Mouse (Mus musculus): Measurements from ENCODE around the gene Ddc. TPM values are rescaled to one million over a fixed set of nuclear protein-coding genes. Genes with fewer than 3 reads are reported as not detected.

The Ddc gene
- polyA plus RNA-seq, 1 experiment from 2014 or later = 7.7 TPM

- H3K27me3 ChIP-seq = no peaks in the 10 kb centered on the region
- no peaks in the 10 kb centered on the region for H3K36me3 ChIP-seq (replicated peaks)
- no peaks in the 10 kb centered on the region for H3K9me3 ChIP-seq
- no peak overlapping the region for H3K4me2 ChIP-seq
- WGBS = 67% methylated on average over 6 of the region's 6 CpGs
- H3K4me3 ChIP-seq (replicated peaks) = no peak overlapping the region
- peak overlapping the region; percentile 51; the same call in 1 of the 2 replicates for H3K27ac ChIP-seq
- H3K9ac ChIP-seq = no peak overlapping the region
- peaks cover 16% of the 10 kb centered on the region for H3K4me1 ChIP-seq
- peak; percentile 40; the same call in 1 of the 2 replicates for ATAC-seq (ENCODE audit: low FRiP score)
Observed at GRCm38 (mm10) chr11:11850476-11851267, 47.3 kb downstream of the Ddc start.

DNA sequence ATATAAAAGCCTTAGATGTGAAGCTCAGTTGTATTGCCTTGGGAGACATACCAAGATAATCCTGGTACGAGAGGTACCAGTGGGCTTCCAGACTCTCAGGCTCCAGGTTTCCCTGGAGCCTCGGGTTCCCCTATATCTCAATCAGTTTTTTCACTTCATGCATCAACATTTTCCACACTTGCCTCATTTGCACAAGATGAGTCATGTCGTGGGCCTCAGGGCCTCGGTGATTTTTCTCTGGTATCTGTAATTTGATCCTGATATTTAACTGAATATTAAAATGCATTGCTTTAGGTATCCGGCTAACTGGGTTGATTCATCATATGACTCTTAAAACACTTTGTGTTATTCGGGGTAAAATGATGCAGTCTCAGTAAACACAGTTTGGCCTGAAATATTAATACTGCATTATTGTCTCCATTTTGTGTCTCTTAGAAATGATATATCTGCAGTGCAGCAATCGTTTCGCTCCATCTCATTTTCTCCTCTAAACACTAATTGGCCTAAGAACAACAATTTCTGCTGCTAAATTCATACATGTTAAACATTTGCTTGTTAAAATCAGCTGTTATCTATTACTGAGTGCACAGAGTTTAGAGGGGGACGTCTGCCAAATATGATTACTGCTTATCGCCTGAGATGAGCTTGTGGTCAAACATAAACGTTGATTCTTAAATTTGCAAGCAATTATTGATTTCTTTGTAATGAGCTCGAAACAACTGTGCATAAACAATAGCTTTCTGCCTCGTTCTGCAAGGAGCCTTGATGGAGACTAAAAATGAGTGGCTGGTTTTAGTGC lies 48.2 kb downstream of the Ddc start:
- WGBS = 72% methylated on average over 13 of the region's 13 CpGs
- Histone ChIP-seq H3K9me3 (no peaks in the 10 kb centered on the region), H3K9ac (no peak overlapping the region), H3K27ac (peak overlapping the region; percentile 51; the same call in 1 of the 2 replicates), H3K36me3 (replicated peaks) (no peaks in the 10 kb centered on the region), H3K4me1 (peaks cover 13% of the 10 kb centered on the region), H3K4me2 (no peak overlapping the region), H3K4me3 (replicated peaks) (no peak overlapping the region), H3K27me3 (no peaks in the 10 kb centered on the region)
- ATAC-seq (ENCODE audit: low FRiP score) = no peak

GRCm38 (mm10) chr11:11848467-11848866 lies 49.5 kb downstream of the Ddc start:
- Histone ChIP-seq H3K4me3 (replicated peaks) (no peak overlapping the region), H3K4me1 (peaks cover 16% of the 10 kb centered on the region), H3K27me3 (no peaks in the 10 kb centered on the region), H3K27ac (no peak overlapping the region), H3K9ac (no peak overlapping the region), H3K4me2 (no peak overlapping the region), H3K9me3 (no peaks in the 10 kb centered on the region), H3K36me3 (replicated peaks) (no peaks in the 10 kb centered on the region)
- WGBS = 86% methylated on average over 4 of the region's 4 CpGs
- ATAC-seq (ENCODE audit: low FRiP score) = no peak

DNA sequence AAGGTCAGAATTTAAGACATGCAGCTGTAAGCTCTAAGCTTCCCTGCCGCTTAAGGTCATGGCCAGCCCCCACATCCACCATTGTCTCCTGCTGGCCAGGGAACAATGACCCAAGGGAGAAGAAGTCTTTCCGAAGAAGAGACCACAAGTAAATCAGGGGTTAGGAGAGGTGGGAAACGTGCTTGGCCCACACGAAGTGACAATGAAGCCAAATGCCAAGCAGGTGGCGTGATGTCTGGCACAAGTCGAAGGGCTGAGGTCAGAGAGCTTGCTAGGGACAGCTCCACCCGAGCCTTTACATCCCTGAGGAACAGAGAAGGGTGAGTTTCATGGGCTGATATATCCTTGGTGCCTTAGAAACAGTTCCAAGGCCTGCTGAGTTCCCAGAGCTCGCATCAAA lies 52.9 kb downstream of the Ddc start:
- Histone ChIP-seq H3K9ac (no peak overlapping the region), H3K9me3 (no peaks in the 10 kb centered on the region), H3K4me2 (no peak overlapping the region), H3K4me1 (peaks cover 12% of the 10 kb centered on the region), H3K27ac (no peak overlapping the region), H3K4me3 (replicated peaks) (no peak overlapping the region), H3K36me3 (replicated peaks) (no peaks in the 10 kb centered on the region), H3K27me3 (no peaks in the 10 kb centered on the region)
- ATAC-seq (ENCODE audit: low FRiP score) = no peak
- WGBS = 59% methylated on average over 8 of the region's 8 CpGs

GRCm38 (mm10) chr11:11844367-11844971 lies 53.5 kb downstream of the Ddc start:
- H3K9me3 ChIP-seq = no peaks in the 10 kb centered on the region
- H3K4me2 ChIP-seq = no peak overlapping the region
- WGBS = 44% methylated on average over 13 of the region's 13 CpGs
- ATAC-seq (ENCODE audit: low FRiP score) = peak; percentile 74
- no peaks in the 10 kb centered on the region for H3K27me3 ChIP-seq
- H3K4me3 ChIP-seq (replicated peaks) = no peak overlapping the region
- H3K36me3 ChIP-seq (replicated peaks) = no peaks in the 10 kb centered on the region
- H3K4me1 ChIP-seq = peaks cover 12% of the 10 kb centered on the region
- H3K9ac ChIP-seq = no peak overlapping the region
- H3K27ac ChIP-seq = no peak overlapping the region

- no peak overlapping the region for H3K27ac ChIP-seq
- no peak overlapping the region for H3K4me3 ChIP-seq (replicated peaks)
- 89% methylated on average over 4 of the region's 4 CpGs for WGBS
- no peaks in the 10 kb centered on the region for H3K9me3 ChIP-seq
- peaks cover 11% of the 10 kb centered on the region for H3K27me3 ChIP-seq
- no peaks in the 10 kb centered on the region for H3K36me3 ChIP-seq (replicated peaks)
- H3K4me2 ChIP-seq = no peak overlapping the region
- ATAC-seq (ENCODE audit: low FRiP score) = no peak
- no peak overlapping the region for H3K9ac ChIP-seq
- H3K4me1 ChIP-seq = peaks cover 14% of the 10 kb centered on the region
Observed at GRCm38 (mm10) chr11:11841590-11841989, 56.4 kb downstream of the Ddc start.

DNA sequence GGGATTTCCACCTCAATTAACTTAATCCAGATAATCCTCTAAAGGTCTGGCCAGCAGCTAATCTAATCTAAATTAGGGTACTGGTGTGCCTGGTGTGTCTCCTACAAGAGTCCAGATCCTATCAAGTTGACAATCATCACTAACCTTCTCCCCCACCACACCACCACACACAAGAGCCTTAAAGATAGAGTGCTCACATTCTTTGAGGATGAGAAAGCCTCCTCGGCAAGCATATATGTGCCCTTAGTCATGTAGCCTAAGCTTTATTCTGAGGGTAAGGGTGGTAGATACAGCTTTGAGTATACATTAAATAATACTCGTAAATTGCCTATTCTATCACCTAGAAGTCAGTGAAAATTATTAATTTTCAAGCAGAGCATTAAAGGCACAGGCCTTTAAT lies 57.2 kb downstream of the Ddc start:
- Histone ChIP-seq H3K4me1 (peaks cover 20% of the 10 kb centered on the region), H3K36me3 (replicated peaks) (no peaks in the 10 kb centered on the region), H3K9ac (no peak overlapping the region), H3K27ac (no peak overlapping the region), H3K4me2 (no peak overlapping the region), H3K9me3 (no peaks in the 10 kb centered on the region), H3K4me3 (replicated peaks) (no peak overlapping the region), H3K27me3 (peaks cover 14% of the 10 kb centered on the region)
- WGBS = 57% methylated on average over 2 of the region's 2 CpGs
- ATAC-seq (ENCODE audit: low FRiP score) = no peak

- H3K4me2 ChIP-seq = no peak overlapping the region
- no peaks in the 10 kb centered on the region for H3K9me3 ChIP-seq
- peaks cover 16% of the 10 kb centered on the region for H3K4me1 ChIP-seq
- peaks cover 17% of the 10 kb centered on the region for H3K27me3 ChIP-seq
- H3K27ac ChIP-seq = no peak overlapping the region
- ATAC-seq (ENCODE audit: low FRiP score) = no peak
- H3K9ac ChIP-seq = no peak overlapping the region
- WGBS = 90% methylated on average over 7 of the region's 7 CpGs
- H3K36me3 ChIP-seq (replicated peaks) = no peaks in the 10 kb centered on the region
- H3K4me3 ChIP-seq (replicated peaks) = no peak overlapping the region
Observed at GRCm38 (mm10) chr11:11839874-11840273, 58.1 kb downstream of the Ddc start.

DNA sequence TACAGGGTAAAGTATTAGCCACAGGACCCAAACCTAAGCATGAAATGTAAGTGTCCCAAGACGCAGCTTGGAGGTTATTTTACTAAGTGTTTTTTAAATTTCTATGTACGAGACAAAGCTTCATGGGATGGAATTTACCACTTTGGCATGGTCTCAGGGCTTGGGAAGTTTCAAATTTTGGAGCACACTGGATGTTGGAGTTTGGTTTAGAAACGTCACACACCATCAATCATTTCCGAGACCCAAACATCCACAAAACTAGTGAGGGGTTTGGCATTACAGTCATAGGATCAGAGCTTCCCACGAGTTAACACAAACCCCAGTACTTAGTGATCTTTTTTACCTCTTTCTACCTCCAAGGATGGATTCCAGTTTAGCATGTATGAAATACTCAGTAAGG lies 60.6 kb downstream of the Ddc start:
- no peak overlapping the region for H3K27ac ChIP-seq
- H3K4me3 ChIP-seq (replicated peaks) = no peak overlapping the region
- no peak overlapping the region for H3K4me2 ChIP-seq
- peaks cover 18% of the 10 kb centered on the region for H3K4me1 ChIP-seq
- H3K27me3 ChIP-seq = peaks cover 23% of the 10 kb centered on the region
- H3K9me3 ChIP-seq = no peaks in the 10 kb centered on the region
- H3K9ac ChIP-seq = no peak overlapping the region
- no peaks in the 10 kb centered on the region for H3K36me3 ChIP-seq (replicated peaks)
- 87% methylated on average over 5 of the region's 5 CpGs for WGBS
- ATAC-seq (ENCODE audit: low FRiP score) = no peak

DNA sequence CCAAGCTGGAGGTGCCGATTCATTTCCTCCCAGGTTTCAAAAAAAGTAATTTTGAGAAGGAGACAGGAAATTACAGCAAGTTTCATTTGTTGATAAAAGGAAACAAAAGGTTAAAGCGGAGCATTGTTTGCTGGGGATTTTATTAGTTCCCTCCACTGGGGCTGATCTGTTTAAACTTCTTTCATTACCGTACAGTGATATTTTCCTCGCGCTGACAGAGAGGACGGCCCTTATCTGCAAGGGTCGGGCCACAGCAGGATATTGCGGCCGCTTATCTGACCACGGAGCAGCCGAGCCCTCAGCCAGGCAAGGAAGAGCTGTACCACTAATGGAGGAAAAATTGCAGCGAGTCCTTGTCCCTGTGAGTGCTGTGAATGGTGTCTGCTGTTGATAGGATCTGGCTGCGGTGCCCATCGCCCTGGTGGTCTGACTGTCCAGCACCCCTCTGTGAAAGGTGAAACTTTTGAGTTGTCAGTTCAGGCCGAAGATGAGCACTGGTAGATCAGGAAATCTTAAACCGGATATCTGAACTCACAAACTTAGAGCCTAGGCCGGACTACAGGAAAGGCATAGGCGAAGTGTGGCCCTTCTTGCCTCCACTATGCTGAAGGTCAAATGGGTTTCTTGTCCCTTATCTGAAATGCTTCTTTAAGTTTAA lies 61.1 kb downstream of the Ddc start:
- Histone ChIP-seq H3K9ac (no peak overlapping the region), H3K27ac (no peak overlapping the region), H3K9me3 (no peaks in the 10 kb centered on the region), H3K27me3 (peaks cover 29% of the 10 kb centered on the region), H3K4me3 (replicated peaks) (no peak overlapping the region), H3K36me3 (replicated peaks) (no peaks in the 10 kb centered on the region), H3K4me1 (peaks cover 23% of the 10 kb centered on the region), H3K4me2 (no peak overlapping the region)
- WGBS = 54% methylated on average over 18 of the region's 18 CpGs
- peak; percentile 35; the same call in 1 of the 2 replicates for ATAC-seq (ENCODE audit: low FRiP score)

DNA sequence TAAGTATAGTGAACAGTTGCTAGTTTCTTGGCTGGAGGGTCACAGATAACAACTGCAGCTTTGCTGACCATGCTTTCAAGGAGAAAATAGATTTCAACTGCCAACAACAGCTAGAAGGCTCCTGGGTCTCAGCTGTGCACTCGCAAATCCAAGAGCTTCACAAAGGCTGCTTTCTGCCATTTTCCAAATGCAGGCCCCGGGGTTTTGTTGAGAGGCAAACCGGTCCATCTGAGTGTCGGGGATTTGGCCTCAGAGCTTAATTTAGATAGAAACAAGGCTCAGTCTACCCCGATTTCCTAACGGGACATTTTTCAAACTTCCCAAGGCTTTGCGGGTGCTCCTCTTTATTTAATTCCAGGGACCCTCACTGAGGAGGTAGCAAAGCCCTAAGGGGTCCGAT lies 61.7 kb downstream of the Ddc start:
- Histone ChIP-seq H3K4me2 (no peak overlapping the region), H3K27me3 (peaks cover 29% of the 10 kb centered on the region), H3K4me1 (peaks cover 27% of the 10 kb centered on the region), H3K27ac (no peak overlapping the region), H3K9me3 (no peaks in the 10 kb centered on the region), H3K9ac (no peak overlapping the region), H3K4me3 (replicated peaks) (no peak overlapping the region), H3K36me3 (replicated peaks) (no peaks in the 10 kb centered on the region)
- no peak for ATAC-seq (ENCODE audit: low FRiP score)
- WGBS = 40% methylated on average over 8 of the region's 8 CpGs

DNA sequence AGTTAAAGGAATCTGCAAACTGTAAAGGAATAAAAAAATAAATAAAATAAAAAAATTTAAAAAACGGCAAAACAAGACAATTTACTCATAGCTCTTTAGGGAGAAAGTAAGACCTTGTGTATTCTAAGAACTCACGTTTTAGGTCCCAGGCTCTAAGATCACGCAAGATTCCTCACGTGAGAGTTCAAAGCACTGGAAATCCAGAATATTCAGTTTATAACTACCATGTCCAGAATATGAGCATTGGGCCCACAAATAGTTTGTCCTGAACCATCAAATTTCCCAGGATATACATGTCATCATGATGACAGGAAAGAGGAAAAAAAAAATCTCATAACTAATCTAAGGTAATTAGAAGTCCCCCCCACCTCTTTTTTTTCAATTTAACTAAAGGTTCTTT lies 62.2 kb downstream of the Ddc start:
- Histone ChIP-seq H3K4me2 (no peak overlapping the region), H3K9ac (no peak overlapping the region), H3K36me3 (replicated peaks) (no peaks in the 10 kb centered on the region), H3K4me1 (peaks cover 31% of the 10 kb centered on the region), H3K27me3 (peaks cover 29% of the 10 kb centered on the region), H3K9me3 (no peaks in the 10 kb centered on the region), H3K27ac (no peak overlapping the region), H3K4me3 (replicated peaks) (no peak overlapping the region)
- ATAC-seq (ENCODE audit: low FRiP score) = no peak
- 84% methylated on average over 4 of the region's 4 CpGs for WGBS
